Mouse (Mus musculus) ES-Bruce4 (cell line): ENCODE results near the gene Anpep.

ENCODE experiments used
- CTCF ChIP-seq: IDR thresholded peaks from one replicate; pipeline ENCODE4 v1.8.1; 2011; ENCODE audit warnings: low read depth, low read length
- EP300 ChIP-seq: IDR thresholded peaks from 2 replicates; pipeline ENCODE4 v1.6.1; 2011; ENCODE audit warnings: low read depth, low read length; ENCODE audit not compliant: insufficient read depth
- POLR2A ChIP-seq: IDR thresholded peaks from one replicate; pipeline ENCODE4 v1.8.1; 2011; ENCODE audit warnings: low read length; ENCODE audit not compliant: insufficient read depth

DNA sequence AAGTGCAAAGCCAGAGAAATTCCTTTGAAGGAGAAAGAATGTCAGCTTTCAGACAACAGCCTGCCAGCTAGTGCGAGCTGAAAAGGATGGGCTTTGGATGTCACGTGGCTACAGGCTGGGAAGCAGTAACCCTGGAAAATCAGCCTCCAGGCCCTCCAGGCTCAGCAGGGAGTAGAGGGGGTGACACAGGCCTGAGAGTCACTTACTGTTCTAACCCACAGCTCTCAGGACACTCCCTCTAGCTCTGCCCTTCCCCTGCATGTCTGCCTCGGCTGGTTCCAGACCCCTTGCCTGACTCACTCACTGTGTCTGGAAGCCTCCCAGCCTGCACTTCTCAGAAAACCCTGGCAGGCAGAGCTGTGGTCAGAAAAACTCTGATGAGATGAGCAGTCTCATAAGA is 20.1 kb upstream of the Anpep start:
- TF ChIP-seq CTCF = no peak
- no peak for TF ChIP-seq POLR2A
- 0 out of 2 replicates have a peak, but pooled peaks have one; percentile 32 for TF ChIP-seq EP300
